8 mouse cellular contexts compared by ENCODE assay signal in the genomic region with DNA sequence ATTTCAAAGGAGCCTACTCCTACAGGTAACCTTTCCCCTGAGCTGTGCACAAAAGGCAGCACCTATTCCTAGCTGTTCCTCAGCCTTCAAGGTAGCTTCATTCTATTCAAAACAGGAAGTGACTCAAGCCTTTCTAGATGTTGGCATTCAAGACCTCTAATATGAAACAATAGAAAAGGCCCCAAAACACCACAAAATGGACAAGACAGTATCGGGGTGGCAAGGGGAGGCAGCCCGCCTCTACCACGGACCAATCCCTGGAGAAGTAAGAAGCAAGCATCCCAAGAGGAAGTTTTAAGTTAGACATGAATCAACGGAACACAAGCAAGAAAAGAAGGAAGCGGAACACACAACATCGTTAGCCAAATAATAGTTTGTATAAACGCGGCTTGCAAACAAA. TPM values are rescaled to one million over a fixed set of nuclear protein-coding genes. Genes with fewer than 3 reads are reported as not detected.
DNase-seq lines count a peak whose midpoint lies in the region; ATAC-seq and TF ChIP-seq lines count a peak whose summit lies in the region.

No protein-coding gene starts in this region.

- peak overlapping the region; percentile 94 for H3K9ac ChIP-seq in MEL (ENCODE audit: control insufficient read depth, low read depth, low read length, poor library complexity, severe bottlenecking)
- peak overlapping the region; percentile 98 for H3K9ac ChIP-seq in heart, embryonic 16.5 days (ENCODE audit: low read length)

- peak; percentile 35 for DNase-seq in CD4-positive, CD25-positive, alpha-beta regulatory T cell, adult 2 months (ENCODE audit: low read depth, low spot score)
- DNase-seq in MEL (ENCODE audit: low read depth, low spot score): peak; percentile 72
- no peak for DNase-seq in midbrain, embryonic 10.5 days (ENCODE audit: low spot score)
- DNase-seq in cerebellum, adult 18-20 months: no peak

- H3K79me2 ChIP-seq in MEL (ENCODE audit: control insufficient read depth, insufficient read depth, low read length, poor library complexity): peaks cover 81% of the 10 kb centered on the region

- peak overlapping the region; percentile 78 for H3K4me2 ChIP-seq in heart, embryonic 16.5 days (ENCODE audit: low read depth, low read length)

- 69% methylated on average over 8 of the region's 8 CpGs for WGBS in heart, embryonic 16.5 days
- WGBS in midbrain, embryonic 10.5 days: 84% methylated on average over 8 of the region's 8 CpGs

- ATAC-seq in CD4-positive, CD25-positive, alpha-beta regulatory T cell, adult 4 months: no peak
- no peak for ATAC-seq in heart, embryonic 16.5 days (replicated peaks; ENCODE audit: extremely low read depth, insufficient read depth, low FRiP score)
- no peak for ATAC-seq in inflammation-experienced regulatory T-cells, adult 6 months
- no peak for ATAC-seq in erythroid progenitor cell, adult 5-6 weeks (replicated peaks; ENCODE audit: low FRiP score, poor library complexity, severe bottlenecking)

- TF ChIP-seq CTCF in MEL (IDR thresholded peaks at IDR 0.05 in 2 of 3, conservative IDR thresholded peaks at IDR 0.05 in 1 of 3; ENCODE audit: control insufficient read depth in 1 of 3, insufficient read depth in 1 of 3, low read depth in 2 of 3, low read length in 3 of 3, poor library complexity in 1 of 3, severe bottlenecking in 1 of 3): no peak

- H3K4me1 ChIP-seq in MEL (ENCODE audit: control insufficient read depth in 1 of 2, insufficient read depth in 2 of 2, low read length in 2 of 2): peaks cover 0 to 13% of the 10 kb centered on the region in 2 experiments; a peak in 3 of 4 replicates
- H3K4me1 ChIP-seq in heart, embryonic 16.5 days (ENCODE audit: control insufficient read depth, insufficient read depth, low read length): peaks cover 25% of the 10 kb centered on the region
- peaks cover 41% of the 10 kb centered on the region for H3K4me1 ChIP-seq in midbrain, embryonic 10.5 days

- no peak for TF ChIP-seq RAD21 in MEL (IDR thresholded peaks at IDR 0.05; ENCODE audit: low read depth, low read length)

- peaks cover 3 to 11% of the 10 kb centered on the region in 2 experiments for H3K36me3 ChIP-seq in MEL (ENCODE audit: control insufficient read depth in 1 of 2, insufficient read depth in 2 of 2, low read length in 2 of 2)
- no peaks in the 10 kb centered on the region for H3K36me3 ChIP-seq in heart, embryonic 16.5 days (ENCODE audit: control insufficient read depth, insufficient read depth)
- H3K36me3 ChIP-seq in midbrain, embryonic 10.5 days: peaks cover 4% of the 10 kb centered on the region; the same call in 1 of the 2 replicates

- TF ChIP-seq EP300 in MEL (IDR thresholded peaks at IDR 0.05; ENCODE audit: low read depth in 1 of 2, low read length in 2 of 2): no peak

- TF ChIP-seq POLR2A in MEL (IDR thresholded peaks at IDR 0.05; ENCODE audit: control insufficient read depth in 1 of 2, insufficient read depth in 1 of 2, low read depth in 1 of 2, low read length in 2 of 2, poor library complexity in 1 of 2): no peak

- H3K27ac ChIP-seq in MEL (ENCODE audit: control insufficient read depth, low read depth, low read length): peak overlapping the region; percentile 80
- no peak overlapping the region; the same call in 1 of the 2 replicates for H3K27ac ChIP-seq in heart, embryonic 16.5 days (ENCODE audit: low read length)
- no peak overlapping the region for H3K27ac ChIP-seq in midbrain, embryonic 10.5 days (replicated peaks)

- no peaks in the 10 kb centered on the region for H3K9me3 ChIP-seq in MEL (replicated peaks; ENCODE audit: insufficient read depth, low read length)
- no peaks in the 10 kb centered on the region for H3K9me3 ChIP-seq in heart, embryonic 16.5 days (replicated peaks; ENCODE audit: control insufficient read depth, low read length)
- no peaks in the 10 kb centered on the region for H3K9me3 ChIP-seq in midbrain, embryonic 10.5 days (replicated peaks)

- no peaks in the 10 kb centered on the region for H3K27me3 ChIP-seq in MEL (ENCODE audit: control insufficient read depth in 1 of 2, insufficient read depth in 2 of 2, low read length in 2 of 2)
- H3K27me3 ChIP-seq in heart, embryonic 16.5 days (ENCODE audit: control insufficient read depth, insufficient read depth, low read length): no peaks in the 10 kb centered on the region
- H3K27me3 ChIP-seq in midbrain, embryonic 10.5 days (ENCODE audit: low read depth, poor library complexity, severe bottlenecking): no peaks in the 10 kb centered on the region

- H3K4me3 ChIP-seq in MEL (ENCODE audit: control insufficient read depth in 1 of 2, insufficient read depth in 1 of 2, low read depth in 2 of 2, low read length in 2 of 2): peak overlapping the region; percentile 71 to 77
- peak overlapping the region; percentile 86 for H3K4me3 ChIP-seq in heart, embryonic 16.5 days (ENCODE audit: low read length)
- peak overlapping the region; percentile 100 for H3K4me3 ChIP-seq in midbrain, embryonic 10.5 days

TF ChIP-seq in MEL, 35 proteins besides CTCF, POLR2A, EP300 and RAD21:
- TF ChIP-seq ZMIZ1 (IDR thresholded peaks at IDR 0.05; ENCODE audit: low read depth, low read length) (no peak), JUND (IDR thresholded peaks at IDR 0.05; ENCODE audit: low read depth, low read length) (no peak), CHD2 (IDR thresholded peaks at IDR 0.05; ENCODE audit: low read length) (no peak), ZKSCAN1 (IDR thresholded peaks at IDR 0.05; ENCODE audit: low read depth, low read length) (no peak), RCOR1 (IDR thresholded peaks at IDR 0.05; ENCODE audit: low read depth, low read length) (no peak), ZNF384 (IDR thresholded peaks at IDR 0.05; ENCODE audit: low read depth, low read length) (no peak), MAX (IDR thresholded peaks at IDR 0.05; ENCODE audit: low read length) (no peak), ELF1 (IDR thresholded peaks at IDR 0.05; ENCODE audit: low read depth, low read length) (peak; percentile 37; the same call in 1 of the 2 replicates)

RNA-seq across cellular contexts. Expression of a gene that starts 2.7 kb away (rescaled TPM):
- polyA plus RNA-seq in CD4-positive, CD25-positive, alpha-beta regulatory T cell, adult 4 months (2017; shearing (Covaris generic)): 10 to 100 TPM; 13.9 to 23.3 TPM
- total RNA-seq in MEL (2012; rRNA removed): 140 and 180 TPM in 2 replicates
- 100 to 1,000 TPM; 110 to 184 TPM for polyA plus RNA-seq in MEL (2012; ENCODE audit: insufficient read depth in 1 of 2, insufficient read length in 2 of 2, low read depth in 1 of 2, low replicate concordance in 2 of 2, missing spikeins in 1 of 2)
- polyA plus RNA-seq in heart, embryonic 16.5 days (2015; fragmentation: Nextera tagmentation; extraction: Ambion mirVana): 28.4 and 33.7 TPM in 2 replicates
- 50.1 and 54.0 TPM in 2 replicates for polyA plus RNA-seq in midbrain, embryonic 10.5 days (2016; fragmentation: Nextera tagmentation; extraction: Ambion mirVana)
- 10 to 100 TPM; 18.9 to 22.4 (median 21.2) TPM for polyA plus RNA-seq in inflammation-experienced regulatory T-cells, adult 6 months (2017; shearing (Covaris generic))
- 113 and 121 TPM in 2 replicates for total RNA-seq in erythroid progenitor cell, adult 5-6 weeks (2015; ENCODE audit: low replicate concordance)
- 124 and 147 TPM in 2 replicates for total RNA-seq in erythroid progenitor cell, adult 5-6 weeks (2017; ENCODE audit: low replicate concordance)

RNA-seq across cellular contexts. Expression of a gene that starts 3.5 kb away (rescaled TPM):
- polyA plus RNA-seq in CD4-positive, CD25-positive, alpha-beta regulatory T cell, adult 4 months (2017; shearing (Covaris generic)): 100 to 1,000 TPM; 147 to 207 TPM
- 24.0 and 29.1 TPM in 2 replicates for total RNA-seq in MEL (2012; rRNA removed)
- 10 to 100 TPM; 64.9 to 71.7 TPM for polyA plus RNA-seq in MEL (2012; ENCODE audit: insufficient read depth in 1 of 2, insufficient read length in 2 of 2, low read depth in 1 of 2, low replicate concordance in 2 of 2, missing spikeins in 1 of 2)
- polyA plus RNA-seq in heart, embryonic 16.5 days (2015; fragmentation: Nextera tagmentation; extraction: Ambion mirVana): 38.6 and 46.6 TPM in 2 replicates
- polyA plus RNA-seq in midbrain, embryonic 10.5 days (2016; fragmentation: Nextera tagmentation; extraction: Ambion mirVana): 34.4 and 38.1 TPM in 2 replicates
- 100 to 1,000 TPM; 115 to 202 (median 146) TPM for polyA plus RNA-seq in inflammation-experienced regulatory T-cells, adult 6 months (2017; shearing (Covaris generic))
- 57.0 and 59.5 TPM in 2 replicates for total RNA-seq in erythroid progenitor cell, adult 5-6 weeks (2015; ENCODE audit: low replicate concordance)
- 51.1 and 56.1 TPM in 2 replicates for total RNA-seq in erythroid progenitor cell, adult 5-6 weeks (2017; ENCODE audit: low replicate concordance)

RNA-seq across cellular contexts. Expression of a gene that starts 51.5 kb away (rescaled TPM):
- polyA plus RNA-seq in CD4-positive, CD25-positive, alpha-beta regulatory T cell, adult 4 months (2017; shearing (Covaris generic)): 10 to 100 TPM; 51.9 to 57.3 TPM
- total RNA-seq in MEL (2012; rRNA removed): 47.7 and 56.0 TPM in 2 replicates
- 10 to 100 TPM in 1 of 2 experiments, not detected in 1; 75.2 TPM for polyA plus RNA-seq in MEL (2012; ENCODE audit: insufficient read depth in 1 of 2, insufficient read length in 2 of 2, low read depth in 1 of 2, low replicate concordance in 2 of 2, missing spikeins in 1 of 2)
- 41.8 and 48.5 TPM in 2 replicates for polyA plus RNA-seq in heart, embryonic 16.5 days (2015; fragmentation: Nextera tagmentation; extraction: Ambion mirVana)
- polyA plus RNA-seq in midbrain, embryonic 10.5 days (2016; fragmentation: Nextera tagmentation; extraction: Ambion mirVana): 133 and 143 TPM in 2 replicates
- polyA plus RNA-seq in inflammation-experienced regulatory T-cells, adult 6 months (2017; shearing (Covaris generic)): 10 to 100 TPM; 41.1 to 61.7 (median 50.2) TPM
- 11.7 and 11.9 TPM in 2 replicates for total RNA-seq in erythroid progenitor cell, adult 5-6 weeks (2015; ENCODE audit: low replicate concordance)
- total RNA-seq in erythroid progenitor cell, adult 5-6 weeks (2017; ENCODE audit: low replicate concordance): 14.5 TPM in 1 of 2 replicates, not detected in the other

Comparison
In these comparisons a context has a peak if more than half of its experiments do, and no peak if none do; other contexts are left out.
1. DNase-seq: peak in CD4-positive, CD25-positive, alpha-beta regulatory T cell, adult 2 months (single experiment) and MEL (single experiment); none in midbrain, embryonic 10.5 days (single experiment) and cerebellum, adult 18-20 months (0 of 2).
2. Peak in every context shown above with its lines, with median percentiles within 50 percentile points of each other: H3K4me3 ChIP-seq.